Mouse (Mus musculus) gastrocnemius, postnatal 4 days (tissue): ENCODE measurements around the gene Timmdc1. TPM values are rescaled to one million over a fixed set of nuclear protein-coding genes. Genes with fewer than 3 reads are reported as not detected.

Source experiments
- DNase-seq, 2 experiments: peaks; one replicate each; pipeline ENCODE4 v3.0.0; 2021 to 2022; ENCODE audit warnings: low spot score in 2 of 2, mixed read lengths in 2 of 2
- long read RNA-seq, 2 experiments: library from polyadenylated mRNA; stranded (forward); transcript quantifications; one replicate each; pipeline ENCODE4 v2.0.0; 2021
- total RNA-seq, 2 experiments: library from RNA; stranded (reverse); gene quantifications; 2 replicates each; pipeline ENCODE4 v1.2.3; 2021

Timmdc1 gene
- 10 to 100 TPM; 30.8 to 33.5 TPM for total RNA-seq
- long read RNA-seq, experiment 1, transcript Timmdc1-201 (7 exons, 1,573 nt): major isoform, 13 of 16 reads
- long read RNA-seq, experiment 1, partial matches to known transcripts: 2 of 16 reads
- long read RNA-seq, experiment 1, other reads (novel, unspliced or antisense): 1 of 16 reads
- long read RNA-seq, experiment 2, partial matches to known transcripts: 0 of 4 reads
- long read RNA-seq, experiment 2, other reads (novel, unspliced or antisense): 3 of 4 reads

DNA sequence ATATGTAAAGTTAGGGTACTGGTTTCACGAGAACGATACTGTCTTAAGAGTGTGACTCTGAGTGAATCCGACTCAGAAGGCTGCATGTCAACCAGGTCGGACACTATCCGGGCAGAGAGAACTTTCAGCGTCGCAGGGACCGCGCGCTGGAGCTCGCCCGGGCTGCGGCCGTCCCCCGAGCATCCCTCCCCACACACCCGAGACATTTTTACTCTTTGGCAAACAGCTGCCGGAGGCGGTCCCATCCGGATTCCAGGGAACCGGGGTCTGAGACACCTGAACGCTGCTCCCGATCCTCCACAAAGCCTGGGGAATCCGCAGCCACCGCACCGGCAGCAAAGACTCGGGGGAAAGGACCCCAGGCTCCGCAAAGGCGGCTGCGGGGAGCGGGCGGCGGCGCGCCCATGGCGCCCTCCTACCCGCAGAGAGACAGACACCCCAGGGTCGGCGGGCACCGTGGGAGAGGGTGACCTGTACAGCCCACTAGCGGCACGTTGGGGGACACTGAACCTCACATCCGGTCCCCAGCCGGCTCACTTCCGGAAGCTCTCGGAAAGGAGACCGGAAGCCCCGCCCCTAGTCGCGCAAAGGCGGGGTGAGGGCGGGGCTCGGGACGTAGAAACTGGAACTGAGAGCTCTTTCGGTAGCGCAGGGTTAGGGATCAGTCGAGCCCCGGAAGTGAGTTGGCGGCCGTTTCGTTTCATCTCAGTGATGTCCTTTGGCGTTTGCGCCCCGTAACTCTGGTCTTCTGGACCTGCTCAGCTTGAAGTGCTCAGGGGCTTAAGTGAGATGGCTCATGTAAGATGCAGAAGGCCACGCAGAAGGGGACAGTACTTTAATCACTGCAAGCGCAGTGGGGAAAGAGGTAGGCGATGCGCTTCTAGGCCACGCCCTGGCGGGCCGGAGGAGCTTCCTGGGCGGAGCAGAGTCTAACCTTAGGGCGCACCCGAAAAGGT, at the start of gene Timmdc1:
Gene Timmdc1 (minus strand): TSS at position 535 of the 956 bp plus-strand sequence.
- DNase-seq: peak; percentile 91 to 96

- DNase-seq: no peak
Measured at GRCm38 (mm10) chr16:38571481-38571880, 49.0 kb upstream of the Timmdc1 start.

DNA sequence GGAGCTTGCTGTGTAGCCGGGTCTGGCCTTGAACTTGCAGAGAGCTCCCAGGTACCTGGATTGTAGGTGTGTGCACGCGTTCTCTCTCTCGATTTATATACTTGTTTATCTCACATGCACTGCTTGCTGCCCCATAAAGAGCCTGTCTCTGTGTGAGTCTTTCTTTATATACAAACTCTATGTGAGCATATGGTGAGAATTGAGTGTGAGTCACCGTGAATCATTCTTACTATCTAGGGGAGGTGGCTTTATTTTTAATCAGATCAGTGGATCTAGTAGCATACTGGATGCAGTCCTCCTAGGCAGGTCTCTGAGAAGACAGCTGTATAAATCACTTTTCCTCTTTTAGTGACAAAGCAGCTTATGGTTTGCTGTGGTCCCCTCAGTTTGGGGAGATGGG, 45.7 kb upstream of the Timmdc1 start:
- no peak for DNase-seq

- no peak for DNase-seq
Measured at GRCm38 (mm10) chr16:38563516-38563915, 41.1 kb upstream of the Timmdc1 start.

- no peak for DNase-seq
Measured at GRCm38 (mm10) chr16:38562968-38563327, 40.5 kb upstream of the Timmdc1 start.

DNA sequence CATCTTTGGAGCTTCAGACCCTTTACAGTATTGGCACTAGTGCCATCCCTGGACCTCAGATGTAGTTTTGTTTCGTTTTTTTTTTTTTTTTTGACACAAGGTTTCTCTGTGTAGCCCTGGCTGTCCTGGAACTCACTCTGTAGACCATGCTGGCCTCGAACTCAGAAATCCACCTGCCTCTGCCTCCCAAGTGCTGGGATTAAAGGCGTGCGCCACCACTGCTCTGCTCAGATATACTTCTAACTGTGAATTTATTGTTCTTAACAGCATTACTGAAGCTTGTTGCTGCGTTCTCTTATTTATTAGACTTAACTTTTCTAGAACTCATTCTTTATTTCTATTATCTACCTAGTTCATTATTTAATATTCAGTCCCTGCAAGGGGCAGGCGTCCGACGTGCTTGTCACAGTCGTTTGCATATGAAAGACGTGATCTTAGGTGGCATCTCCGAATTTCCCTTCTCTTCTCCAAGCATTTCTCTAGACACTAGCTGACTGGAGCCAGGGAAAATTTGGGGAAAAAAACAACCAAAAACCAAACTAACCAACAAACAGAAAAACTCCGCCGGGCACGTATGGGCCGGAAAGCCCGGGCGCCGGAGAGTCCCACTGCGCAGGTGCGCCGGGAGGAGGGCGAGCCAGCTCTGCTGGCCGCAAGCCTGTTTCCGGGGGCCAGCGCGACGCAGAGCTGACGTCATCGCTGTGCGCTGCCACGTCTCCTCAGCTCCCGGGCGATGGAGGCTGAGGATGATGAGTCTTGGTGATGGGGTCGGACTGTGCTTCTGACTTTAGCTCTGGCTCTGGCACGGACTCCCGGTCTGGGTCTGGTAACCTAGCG, 39.9 kb upstream of the Timmdc1 start:
- DNase-seq: peak; percentile 93 to 95

- DNase-seq: no peak
Measured at GRCm38 (mm10) chr16:38558221-38558748, 35.8 kb upstream of the Timmdc1 start, which contains the start of gene Tmem39a. Gene Tmem39a, plus strand, starts transcription at chr16:38558698.

GRCm38 (mm10) chr16:38555988-38556387, 33.5 kb upstream of the Timmdc1 start:
- DNase-seq: no peak

- peak; percentile 45 to 78 for DNase-seq
Measured at GRCm38 (mm10) chr16:38549479-38550396, 27.3 kb upstream of the Timmdc1 start, which contains the start of gene Poglut1. Gene Poglut1, minus strand, starts transcription at chr16:38550258.

DNA sequence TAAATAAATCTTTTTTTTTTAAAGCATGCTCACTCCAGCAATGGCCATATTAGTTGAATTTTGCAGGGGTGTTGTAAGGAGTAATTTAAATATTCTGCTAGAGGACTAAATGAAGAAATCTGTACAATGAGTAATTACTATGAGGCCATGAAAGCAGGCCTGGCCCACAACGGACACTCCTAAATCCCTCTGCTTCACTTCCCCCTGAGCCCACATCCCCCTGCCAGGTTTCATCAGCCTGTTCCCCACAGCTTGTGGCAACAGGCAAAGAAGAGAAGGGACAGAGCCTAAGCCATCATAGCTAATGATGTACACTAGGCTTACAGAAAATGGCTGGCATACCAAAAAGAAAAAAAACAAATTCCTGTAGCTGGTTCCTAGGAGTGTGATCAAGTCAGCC, 25.5 kb upstream of the Timmdc1 start:
- DNase-seq: no peak

DNA sequence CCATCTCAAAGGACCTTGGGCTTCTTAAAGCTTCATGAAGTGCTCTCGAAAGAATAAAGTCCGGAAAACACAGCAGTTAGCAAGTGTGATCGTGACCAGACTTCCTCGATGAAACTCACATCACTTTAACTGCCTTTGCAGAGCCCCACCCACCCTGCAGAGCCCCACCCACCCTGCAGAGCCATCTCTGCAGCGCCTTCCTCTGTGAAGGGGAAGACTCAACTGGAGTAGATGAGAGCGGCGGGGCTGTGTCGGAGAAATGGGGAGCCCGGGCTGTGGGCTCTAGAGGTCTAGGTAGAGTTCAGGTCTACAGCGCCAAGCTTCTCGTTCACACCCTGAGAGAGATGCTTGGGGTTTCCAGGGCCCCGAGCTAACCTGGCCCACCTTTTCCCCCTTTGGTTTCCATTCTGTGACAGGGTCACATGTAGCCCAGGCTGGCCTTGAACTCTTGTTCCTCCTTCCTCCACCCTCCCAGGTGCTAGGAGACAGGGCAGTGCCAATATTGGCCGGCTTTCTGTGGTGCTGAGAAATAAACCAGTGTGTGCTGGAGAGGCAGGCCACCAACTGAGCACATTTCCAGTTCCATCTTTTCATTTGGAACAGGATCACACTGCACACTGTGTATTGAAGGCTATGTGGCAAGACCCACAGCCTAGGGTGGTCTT, 16.4 kb upstream of the Timmdc1 start:
- no peak for DNase-seq

- peak; percentile 55 to 73 for DNase-seq
Measured at GRCm38 (mm10) chr16:38536544-38537146, 14.2 kb upstream of the Timmdc1 start.

- no peak for DNase-seq
Measured at GRCm38 (mm10) chr16:38526264-38526663, 3.8 kb upstream of the Timmdc1 start.

DNA sequence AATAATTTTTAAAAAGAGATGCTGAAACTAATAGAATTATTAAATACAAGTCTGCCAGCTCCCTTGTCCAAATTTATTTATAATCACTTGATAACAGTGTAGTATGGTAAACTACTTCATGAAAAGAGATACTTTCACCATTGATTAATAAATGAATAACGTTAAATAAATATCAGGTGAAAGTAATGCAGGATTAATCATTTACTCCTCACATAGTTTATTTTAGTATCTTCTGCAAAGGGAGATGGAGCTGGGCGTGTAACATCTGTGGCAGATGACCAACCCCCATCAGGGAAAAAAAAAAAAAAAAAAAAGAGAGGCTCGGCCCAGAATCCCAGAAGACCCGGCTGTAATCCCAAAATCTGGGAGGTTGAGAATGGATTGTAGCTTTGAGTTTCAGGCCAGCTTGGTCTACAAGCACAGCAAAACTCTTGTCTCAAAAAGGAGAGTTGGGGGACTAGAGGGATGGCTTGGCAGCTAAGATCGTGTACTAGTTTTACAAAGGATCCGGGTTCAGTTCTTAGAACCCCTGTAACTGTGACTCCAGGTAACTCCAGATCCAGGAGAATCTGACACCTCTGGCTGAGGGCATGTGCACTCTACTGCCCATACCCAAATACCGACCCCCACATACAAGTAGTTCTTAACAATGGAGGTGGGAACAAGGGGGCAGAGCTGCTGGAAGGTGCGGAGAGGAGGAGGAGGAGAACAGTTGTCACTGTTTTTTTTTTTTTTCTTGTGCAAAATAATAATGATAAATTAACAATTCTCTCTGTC, 1.1 kb downstream of the Timmdc1 start:
- no peak for DNase-seq

GRCm38 (mm10) chr16:38519140-38519539, 3.3 kb downstream of the Timmdc1 start:
- no peak for DNase-seq

DNA sequence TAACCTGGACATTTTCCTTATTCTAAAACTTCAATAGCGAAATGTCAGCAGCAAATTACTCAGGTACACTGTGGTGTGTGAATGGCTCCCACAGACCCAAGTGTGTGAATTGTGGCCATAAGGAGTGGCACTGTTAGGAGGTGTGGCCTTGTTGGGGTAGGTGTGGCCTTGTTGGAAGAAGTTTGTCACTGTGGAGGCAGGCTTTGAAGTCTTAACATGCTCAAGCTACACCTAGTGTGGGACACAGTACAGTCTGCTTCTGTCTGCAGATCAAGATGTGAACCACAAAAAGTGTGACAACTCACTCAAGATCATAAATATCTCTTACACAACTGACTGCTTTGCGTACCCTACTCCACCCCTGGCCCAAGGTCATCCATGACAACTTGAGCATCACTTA, 11.6 kb downstream of the Timmdc1 start:
- DNase-seq: no peak

- DNase-seq: peak in 1 of 2 experiments; percentile 54
Measured at GRCm38 (mm10) chr16:38506041-38506634, 16.3 kb downstream of the Timmdc1 start.

GRCm38 (mm10) chr16:38503528-38503927, 18.9 kb downstream of the Timmdc1 start:
- DNase-seq: no peak
